Mouse (Mus musculus) ZHBTc4 (cell line): ENCODE results near the gene Fam234b.

Experiments used
- DNase-seq: peaks from one replicate; pipeline ENCODE4 v3.0.0-alpha.2; 2011; ENCODE audit warnings: low read depth, low spot score

Gene Fam234b

DNA sequence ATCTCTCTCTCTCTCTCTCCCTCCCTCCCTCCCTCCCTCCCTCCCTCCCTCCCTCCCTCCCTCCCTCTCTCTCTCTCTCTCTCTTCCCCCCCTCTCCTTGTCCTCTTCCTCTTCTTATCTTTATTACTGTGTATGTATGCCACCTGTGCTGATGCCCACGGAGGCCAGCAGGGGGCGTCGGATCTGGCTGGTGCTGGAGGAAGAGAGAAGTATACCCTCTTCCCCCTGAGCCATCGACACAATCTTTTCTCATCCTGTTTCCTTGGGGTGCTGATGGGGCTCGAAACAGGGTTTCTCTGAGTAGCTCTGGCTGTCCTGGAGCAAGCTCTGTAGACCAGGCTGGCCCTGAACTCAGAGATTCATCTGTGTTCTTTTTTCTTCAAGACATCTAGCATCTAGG, 14.9 kb upstream of the Fam234b start:
- peak; percentile 70 for DNase-seq

GRCm38 (mm10) chr6:135183961-135184360, 13.8 kb upstream of the Fam234b start:
- DNase-seq = no peak

GRCm38 (mm10) chr6:135187076-135187917, 10.5 kb upstream of the Fam234b start:
- no peak for DNase-seq

DNA sequence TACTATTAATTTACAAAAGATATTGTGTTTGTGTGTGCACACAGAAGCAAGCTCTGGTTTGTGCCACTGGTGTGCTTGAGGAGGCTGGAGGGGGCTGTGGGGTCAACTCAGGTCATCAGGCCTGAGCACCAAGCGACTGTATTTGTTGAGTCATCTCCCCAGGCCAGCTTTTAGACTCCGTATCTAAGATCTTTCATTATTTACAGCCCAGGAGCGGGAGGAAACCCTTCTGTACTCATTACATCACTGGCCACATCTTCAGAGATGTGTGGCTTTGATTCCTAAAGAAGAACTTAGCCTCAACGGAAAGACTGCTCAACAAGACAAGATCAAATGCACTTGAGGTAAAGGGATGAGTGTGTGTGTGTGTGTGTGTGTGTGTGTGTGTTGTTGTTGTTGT, 9.1 kb upstream of the Fam234b start:
- DNase-seq = no peak

- no peak for DNase-seq
Observed at GRCm38 (mm10) chr6:135190122-135190521, 7.7 kb upstream of the Fam234b start.

DNA sequence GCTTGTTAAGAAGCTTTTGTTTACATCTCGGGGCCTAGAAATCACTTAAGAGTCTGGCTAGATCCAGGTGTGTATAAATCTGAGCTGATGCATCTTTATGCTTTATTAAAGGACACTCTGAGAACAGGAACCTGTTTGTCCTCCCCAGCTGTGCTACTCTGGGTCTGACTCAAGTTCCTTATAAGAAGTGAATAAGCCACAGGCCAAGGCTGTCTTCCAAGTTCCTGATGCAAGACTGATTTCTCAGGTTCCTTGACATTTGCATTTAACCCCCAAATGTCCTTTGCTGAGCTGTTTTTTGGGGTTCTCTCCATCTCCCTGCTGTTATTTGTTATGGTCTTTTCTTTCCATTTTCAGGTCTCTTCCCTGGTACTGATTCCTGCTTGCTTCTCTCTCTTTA, 5.9 kb upstream of the Fam234b start:
- no peak for DNase-seq

GRCm38 (mm10) chr6:135192993-135193392, 4.8 kb upstream of the Fam234b start:
- DNase-seq = no peak

- DNase-seq = peak; percentile 74
Observed at GRCm38 (mm10) chr6:135193733-135194132, 4.0 kb upstream of the Fam234b start.

DNA sequence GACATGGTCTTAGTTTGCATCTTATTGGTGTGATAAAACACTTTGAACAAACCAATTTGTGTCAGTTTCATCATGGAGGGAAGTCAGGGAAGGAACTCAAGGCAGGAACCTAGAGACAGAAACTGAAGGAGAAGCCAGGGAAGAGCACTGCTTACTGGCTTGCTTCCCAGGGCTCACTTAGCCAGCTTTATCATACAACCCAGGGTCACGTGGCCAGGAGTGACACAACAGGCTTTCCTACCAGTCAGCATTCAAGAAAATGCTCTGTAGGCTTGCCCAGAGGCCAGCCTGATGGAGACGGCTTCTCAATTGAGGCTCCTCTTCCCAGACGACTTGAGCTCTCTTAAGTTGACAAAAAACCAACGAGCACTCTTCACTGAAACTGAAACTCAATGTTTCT, 2.9 kb upstream of the Fam234b start:
- DNase-seq = no peak

DNA sequence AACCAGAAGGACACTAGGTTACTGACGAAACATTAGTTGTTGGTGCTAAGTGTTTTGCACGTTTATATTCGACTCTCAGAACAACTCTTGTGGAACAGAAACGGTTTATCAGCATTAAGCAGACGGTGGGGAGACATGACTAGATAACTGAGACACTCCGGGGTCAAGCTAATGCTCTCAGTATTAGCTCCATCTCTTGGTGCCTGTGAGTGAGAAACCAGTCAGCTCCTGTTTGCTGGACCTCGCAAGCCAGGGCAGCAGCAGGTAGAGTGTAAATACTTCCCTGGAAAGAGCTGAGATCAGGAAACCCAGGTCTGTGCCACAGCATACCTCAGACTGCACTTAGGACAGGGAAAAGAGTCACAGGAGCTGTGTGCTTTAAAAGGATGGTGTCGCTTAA, 1.1 kb upstream of the Fam234b start:
- DNase-seq = no peak

DNA sequence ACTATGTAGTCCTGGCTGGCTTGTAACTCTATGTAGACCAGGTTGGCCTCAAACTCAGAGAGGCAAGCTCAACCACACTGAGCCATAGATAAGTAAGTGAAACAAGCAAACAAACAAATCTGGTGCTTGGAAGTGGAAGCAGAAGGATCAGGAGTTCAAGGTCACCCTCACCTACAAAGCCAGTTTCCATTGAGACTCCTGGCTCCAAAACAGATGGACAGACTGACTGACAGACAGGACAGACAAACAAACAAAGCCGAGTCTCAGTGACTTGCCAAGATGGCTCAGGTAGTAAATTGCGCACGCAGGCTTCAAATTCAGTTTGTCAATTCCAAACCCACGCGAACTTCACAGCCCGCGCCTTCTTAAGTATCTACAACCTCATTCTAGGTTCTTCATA, 331 bp upstream of the Fam234b start:
- no peak for DNase-seq

DNA sequence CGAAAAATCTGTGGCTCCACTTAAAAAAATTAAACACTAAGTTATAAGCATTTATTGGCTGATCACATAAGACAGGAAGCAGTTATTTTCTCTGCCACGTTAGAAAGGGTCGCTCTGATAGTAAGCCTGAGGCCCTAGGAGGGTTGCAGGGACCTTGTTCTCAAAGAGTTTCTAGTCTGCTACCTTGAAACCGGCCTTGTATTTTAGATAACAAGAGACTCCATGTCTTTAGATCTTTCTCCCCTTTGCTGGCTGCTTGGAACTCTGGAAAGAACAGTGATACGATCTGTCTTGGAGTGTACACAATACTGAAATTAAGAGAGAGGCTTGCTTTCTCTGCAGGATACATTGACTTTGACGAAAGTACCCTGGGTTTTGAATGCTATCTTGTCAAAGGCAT, 949 bp downstream of the Fam234b start:
- DNase-seq = no peak

DNA sequence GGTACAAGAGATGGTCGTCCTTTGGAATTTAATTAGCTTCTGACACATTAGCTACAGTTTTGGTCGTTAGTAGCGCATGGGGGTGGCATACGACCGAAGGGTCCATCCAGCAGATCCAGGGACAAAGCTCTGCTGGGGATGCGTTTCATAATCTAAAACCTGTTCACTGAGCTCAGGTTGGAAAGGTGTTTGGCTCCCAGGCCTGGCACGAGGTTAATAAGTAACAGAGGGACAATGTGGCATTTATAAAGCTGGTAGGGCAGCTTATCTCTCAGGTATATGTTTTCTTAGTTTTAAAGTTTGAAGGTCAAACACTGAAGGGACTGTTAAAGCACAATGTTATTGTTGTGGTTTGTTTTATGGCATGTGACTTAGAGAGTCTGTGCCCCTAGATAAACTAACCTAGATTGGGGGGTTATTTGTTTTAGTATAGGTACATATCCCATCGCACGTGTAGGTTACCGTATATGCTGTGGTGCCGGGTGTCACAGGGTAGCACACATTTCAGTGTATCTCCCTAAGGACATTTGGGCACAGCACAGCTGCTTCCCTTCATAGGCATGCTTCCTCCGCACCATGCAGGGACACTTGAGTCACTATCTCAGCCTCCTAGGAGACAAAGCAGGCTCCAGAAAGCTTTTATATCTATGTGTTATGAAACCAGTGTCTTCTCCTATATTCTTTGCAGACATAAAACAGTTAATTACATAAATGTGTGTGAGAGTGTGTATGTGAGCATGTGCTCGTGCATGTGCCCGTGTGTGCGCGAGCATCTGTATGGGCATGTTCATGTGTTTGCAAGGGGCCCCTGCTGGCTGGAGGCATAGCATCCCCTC, 2.6 kb downstream of the Fam234b start:
- DNase-seq = no peak

DNA sequence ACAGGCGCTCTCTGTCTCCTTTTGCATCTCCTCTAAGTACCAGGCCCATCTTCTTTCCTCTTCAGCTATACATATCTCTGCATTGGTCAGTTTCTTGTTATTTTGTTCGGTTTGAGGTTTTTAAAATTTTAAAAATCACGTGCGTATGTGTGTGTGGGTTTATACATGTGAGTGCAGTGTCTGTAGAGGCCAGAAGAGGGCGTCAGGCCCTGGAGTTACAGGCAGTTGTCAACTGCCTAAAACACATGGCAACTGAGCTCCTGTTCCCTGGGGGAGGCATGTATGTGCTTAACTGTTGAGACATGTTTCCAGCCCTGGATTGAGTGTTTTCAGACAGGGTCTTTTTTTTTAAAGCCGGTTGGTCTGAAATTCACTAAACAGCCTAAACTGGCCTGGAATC, 4.9 kb downstream of the Fam234b start:
- peak; percentile 73 for DNase-seq

DNA sequence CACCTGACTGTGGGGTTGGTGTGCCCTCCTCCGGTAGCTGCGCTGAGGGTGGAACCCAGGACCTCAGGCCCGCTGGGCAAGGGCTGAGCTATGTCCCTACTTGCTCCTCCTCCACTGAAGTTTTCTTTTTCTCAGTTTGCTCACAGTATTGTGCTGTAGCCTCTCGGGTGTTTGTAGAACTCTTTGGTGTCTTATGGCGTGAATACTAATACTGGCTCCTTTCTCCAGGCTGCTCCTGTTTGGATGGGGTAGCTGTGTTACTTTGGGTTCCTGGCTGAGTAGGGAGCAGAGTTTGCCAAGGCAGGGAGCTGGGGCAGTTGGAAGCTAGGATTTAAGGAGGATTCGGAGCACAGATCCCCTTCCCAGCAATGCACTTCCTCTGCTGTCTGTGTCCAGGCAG, 6.0 kb downstream of the Fam234b start:
- DNase-seq = no peak

- no peak for DNase-seq
Observed at GRCm38 (mm10) chr6:135204869-135205268, 7.1 kb downstream of the Fam234b start.

DNA sequence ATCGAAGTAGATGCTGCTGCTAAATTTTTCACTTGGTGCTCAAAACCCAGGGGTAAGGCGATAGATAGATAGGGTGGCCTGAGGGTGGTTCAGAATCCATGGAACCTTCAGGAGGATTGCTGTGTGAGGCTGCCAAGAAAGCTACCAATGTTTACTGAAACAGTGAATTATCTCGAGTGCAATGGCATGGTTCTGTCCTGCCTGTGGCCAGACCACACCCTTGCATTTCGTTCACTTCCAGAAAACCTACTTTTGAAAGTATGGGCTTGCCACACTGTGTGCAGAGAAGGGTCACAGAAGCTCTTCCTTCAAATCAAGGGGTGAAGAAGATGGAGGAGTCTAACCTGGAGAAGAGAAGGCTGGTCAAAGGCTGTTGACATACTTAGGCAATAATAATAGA, 8.0 kb downstream of the Fam234b start:
- no peak for DNase-seq

DNA sequence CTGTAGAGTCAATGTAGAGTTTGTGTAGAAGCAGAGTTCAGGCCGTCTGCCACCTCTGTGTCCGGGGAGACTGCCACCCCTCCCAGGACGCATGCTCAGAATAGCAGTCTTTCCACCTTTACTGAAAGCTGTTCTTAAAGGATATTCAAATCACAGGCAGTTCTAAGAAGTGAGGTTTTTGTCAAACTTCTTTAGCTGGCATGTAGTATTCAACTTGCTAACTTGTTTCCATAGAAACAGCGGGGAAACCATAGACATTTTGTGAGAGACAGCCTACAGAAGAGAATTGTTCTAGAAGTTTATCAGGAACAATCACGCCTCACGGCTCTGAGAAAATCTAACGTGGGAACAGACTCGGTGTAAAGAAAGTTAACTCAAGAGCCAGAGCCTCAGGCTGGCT, 9.1 kb downstream of the Fam234b start:
- no peak for DNase-seq

GRCm38 (mm10) chr6:135211169-135211568, 13.4 kb downstream of the Fam234b start:
- DNase-seq = no peak

DNA sequence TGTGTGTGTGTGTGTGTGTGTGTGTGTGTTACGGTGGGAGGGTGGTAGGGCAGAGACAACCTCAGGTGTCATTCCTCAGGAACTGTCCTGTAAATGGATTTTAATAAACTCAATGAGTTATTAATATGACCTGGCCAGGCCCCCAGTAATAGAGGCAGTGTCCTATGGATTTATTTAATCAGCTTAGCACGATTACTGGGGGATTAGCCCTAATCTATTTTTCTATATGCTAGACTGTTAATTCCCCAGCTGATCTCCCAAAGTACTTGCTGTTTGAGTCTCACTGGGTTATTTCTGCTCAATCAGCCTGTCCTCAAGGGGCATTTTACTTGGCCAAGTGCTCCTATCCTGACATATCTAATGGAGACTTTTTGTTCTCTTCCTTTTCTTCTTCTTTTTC, 14.9 kb downstream of the Fam234b start:
- no peak for DNase-seq

- no peak for DNase-seq
Observed at GRCm38 (mm10) chr6:135218330-135218729, 20.6 kb downstream of the Fam234b start.

DNA sequence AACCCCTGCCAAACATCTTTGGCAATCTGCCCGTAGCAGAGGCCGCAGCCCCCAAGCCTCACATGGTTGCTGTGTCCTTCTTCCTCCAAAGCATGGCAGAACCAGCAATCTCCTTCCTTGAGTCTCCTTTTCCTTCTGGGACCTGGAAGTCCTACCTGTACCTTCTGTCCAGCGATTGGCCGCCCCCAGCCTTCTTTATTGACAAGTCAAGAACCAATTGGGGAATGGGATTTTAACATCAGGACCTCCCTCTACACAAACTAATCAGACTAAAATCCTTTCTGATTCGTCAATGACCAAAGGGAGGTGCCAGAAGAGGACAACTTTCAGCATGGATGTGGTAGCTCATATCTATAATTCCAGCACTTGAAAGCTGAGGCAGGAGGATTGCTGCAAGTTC, 22.1 kb downstream of the Fam234b start:
- DNase-seq = peak; percentile 51
